Mouse (Mus musculus) left cerebral cortex, adult 11 months (tissue): ENCODE measurements around the gene Morn3.

ENCODE experiments used
- DNase-seq: peaks from one replicate; pipeline ENCODE4 v3.0.0; 2022; ENCODE audit warnings: low spot score

Gene Morn3

GRCm38 (mm10) chr5:123060706-123061401 lies 14.0 kb upstream of the Morn3 start:
- DNase-seq = no peak

DNA sequence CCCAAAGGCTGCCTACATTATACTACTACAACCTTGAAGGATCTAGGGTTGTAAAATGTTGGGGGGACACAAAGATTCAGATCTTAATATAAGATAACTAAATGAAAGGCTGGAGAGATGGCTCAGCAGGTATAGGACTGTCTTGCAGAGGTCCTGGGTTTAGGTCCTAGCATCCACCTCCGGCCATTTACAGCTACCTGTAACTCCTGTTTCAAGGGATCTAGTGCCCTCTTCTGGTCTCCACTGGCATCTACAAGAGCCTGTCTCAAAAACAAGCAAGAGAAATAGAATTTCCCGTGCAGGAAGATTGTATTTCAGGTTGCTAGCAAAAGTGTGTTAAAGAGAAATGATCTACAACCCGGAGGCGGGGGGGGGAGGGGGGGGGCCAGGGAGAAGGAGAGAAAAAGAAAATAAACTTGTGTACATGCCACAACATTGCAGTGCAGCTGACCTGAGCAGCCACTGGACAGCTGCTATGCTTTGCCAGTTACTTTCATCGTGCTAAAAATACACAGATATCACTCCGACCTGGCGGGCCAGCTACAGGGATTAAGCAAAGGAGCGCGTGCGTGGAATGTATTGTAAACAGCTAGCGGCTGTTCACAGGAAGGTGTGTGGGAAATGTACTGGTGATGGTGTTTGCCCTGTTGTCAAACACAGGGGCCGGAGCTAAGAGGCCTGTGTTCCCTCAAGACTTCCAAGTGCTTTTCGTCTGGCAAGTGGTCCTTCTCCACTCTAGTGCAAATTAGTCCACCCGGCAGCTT lies 13.1 kb upstream of the Morn3 start:
- DNase-seq = no peak

GRCm38 (mm10) chr5:123058251-123059102 lies 11.7 kb upstream of the Morn3 start:
- no peak for DNase-seq

- peak; percentile 99 for DNase-seq
These were observed 10.8 kb upstream of the Morn3 start for GRCm38 (mm10) chr5:123057366-123058250.

- no peak for DNase-seq
These were observed 4.9 kb upstream of the Morn3 start for GRCm38 (mm10) chr5:123051736-123052135.

GRCm38 (mm10) chr5:123050918-123051317 lies 4.1 kb upstream of the Morn3 start:
- no peak for DNase-seq

DNA sequence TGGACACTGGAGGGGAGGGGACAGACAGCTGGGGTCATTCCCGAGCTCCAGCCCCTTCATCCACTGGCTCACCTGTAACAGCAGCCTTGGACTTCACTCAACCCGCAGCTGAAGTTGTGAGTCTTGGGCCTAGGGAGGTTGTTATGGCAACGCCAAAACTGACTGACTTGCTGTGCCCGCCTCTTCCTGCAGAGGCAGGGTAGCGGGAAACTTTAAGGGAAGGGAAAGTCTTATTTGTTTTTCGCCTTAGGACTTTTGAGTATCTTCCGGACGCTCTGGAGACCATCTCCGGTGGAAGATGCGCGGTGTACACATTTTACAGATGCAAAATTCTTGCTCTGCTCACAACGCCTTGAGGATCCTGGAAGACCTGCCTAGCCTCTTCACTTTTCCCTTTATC lies 2.5 kb upstream of the Morn3 start:
- DNase-seq = no peak

DNA sequence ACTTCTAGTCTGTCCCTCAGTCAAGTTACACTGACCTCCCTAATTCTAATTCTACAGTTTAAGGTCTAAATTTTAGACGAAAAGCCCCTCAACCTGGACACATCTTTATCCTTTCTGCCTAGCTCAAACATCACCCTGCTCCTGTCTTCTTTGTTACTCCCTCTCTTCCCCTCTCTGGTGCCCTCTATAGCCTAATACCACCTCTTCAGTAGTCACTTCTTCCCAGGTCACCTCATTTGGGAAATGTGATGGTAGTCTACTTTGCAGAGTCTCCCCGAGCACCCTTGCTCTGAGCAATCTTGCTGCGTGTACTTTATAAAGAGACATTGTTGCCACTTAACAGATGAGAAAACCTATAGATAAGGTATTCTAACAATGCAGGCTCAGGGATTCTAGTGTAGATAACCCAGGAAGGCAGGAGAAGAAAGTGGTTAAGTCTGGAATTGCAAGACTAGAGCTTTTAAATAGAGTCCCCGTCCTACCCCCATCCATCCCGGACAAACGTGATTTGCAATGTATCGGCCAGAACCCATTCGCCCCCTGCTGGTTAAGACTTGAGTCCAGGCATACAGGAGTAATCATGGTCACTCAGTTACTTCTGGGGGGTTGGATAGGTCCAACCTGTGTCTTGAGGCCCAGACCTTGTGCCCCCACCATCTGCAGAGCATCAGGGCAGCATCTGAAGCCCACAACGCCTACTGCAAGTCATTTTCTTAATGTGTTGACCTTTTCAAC lies 1.1 kb downstream of the Morn3 start:
- DNase-seq = no peak

GRCm38 (mm10) chr5:123043856-123044255 lies 3.0 kb downstream of the Morn3 start:
- DNase-seq = no peak

GRCm38 (mm10) chr5:123040796-123041195 lies 6.0 kb downstream of the Morn3 start:
- DNase-seq = no peak

GRCm38 (mm10) chr5:123039120-123039752 lies 7.6 kb downstream of the Morn3 start:
- no peak for DNase-seq

DNA sequence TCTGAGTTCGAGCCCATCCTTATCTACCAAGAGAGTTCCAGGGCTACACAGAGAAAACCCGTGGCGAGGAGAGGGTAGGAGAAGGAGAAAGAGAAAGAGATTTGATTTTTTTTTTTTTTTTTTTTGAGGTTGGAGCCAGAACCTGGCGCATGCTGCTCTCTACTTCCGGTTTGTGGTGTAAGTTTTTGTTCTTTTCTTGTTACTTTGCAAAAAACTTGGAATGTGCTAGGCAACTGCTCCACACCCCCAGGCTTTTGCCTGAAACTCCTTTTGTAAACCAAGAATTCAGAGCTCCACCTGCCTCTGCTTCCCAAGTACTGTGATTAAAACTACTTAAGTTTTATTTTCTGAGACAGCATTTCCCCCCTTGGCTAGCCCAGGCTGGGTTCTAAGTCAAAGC lies 8.7 kb downstream of the Morn3 start:
- DNase-seq = no peak

- DNase-seq = no peak
These were observed 11.3 kb downstream of the Morn3 start for GRCm38 (mm10) chr5:123035564-123035963.

DNA sequence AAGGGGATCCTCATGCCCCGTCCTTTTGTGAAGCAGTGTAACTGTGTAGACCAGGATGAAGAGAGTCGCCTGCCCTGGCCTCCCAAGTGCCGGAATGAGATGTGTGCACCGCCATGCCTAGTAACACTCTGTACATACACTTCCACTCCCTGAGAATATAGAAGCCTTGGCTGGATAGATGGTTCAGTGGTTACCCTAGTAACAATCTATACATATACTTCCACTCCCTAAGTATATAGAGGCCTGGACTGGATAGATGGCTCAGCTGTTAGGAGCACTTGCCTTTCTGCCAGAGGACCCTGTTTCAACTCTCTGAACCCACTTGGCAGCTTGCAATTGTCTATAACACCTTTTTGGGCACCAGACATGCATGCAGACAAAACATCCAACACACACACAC lies 11.7 kb downstream of the Morn3 start:
- no peak for DNase-seq

DNA sequence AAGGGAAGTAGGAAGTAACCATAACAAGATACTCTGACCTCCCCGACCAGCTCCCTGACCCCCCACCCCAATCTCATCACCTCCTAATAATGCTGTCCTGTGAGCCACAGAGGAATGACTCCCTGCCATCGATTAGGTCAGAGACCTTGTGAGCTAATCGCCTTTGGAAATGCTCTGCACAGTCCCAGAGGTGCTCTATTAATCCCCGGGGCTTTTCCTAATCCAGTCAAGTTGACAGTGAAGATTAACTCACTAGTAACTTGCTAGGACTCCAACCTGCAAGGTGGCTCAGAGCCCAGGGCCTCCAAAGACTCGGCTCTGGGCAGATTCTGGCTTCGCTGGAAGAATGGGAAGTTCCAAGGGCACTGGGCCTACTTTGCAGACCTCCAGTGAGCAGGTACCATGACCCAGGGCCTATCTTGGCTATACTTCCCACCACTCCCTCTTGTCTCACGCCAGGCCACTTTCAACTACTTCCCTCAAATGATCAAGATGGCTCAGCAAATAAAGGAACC lies 13.1 kb downstream of the Morn3 start:
- no peak for DNase-seq

DNA sequence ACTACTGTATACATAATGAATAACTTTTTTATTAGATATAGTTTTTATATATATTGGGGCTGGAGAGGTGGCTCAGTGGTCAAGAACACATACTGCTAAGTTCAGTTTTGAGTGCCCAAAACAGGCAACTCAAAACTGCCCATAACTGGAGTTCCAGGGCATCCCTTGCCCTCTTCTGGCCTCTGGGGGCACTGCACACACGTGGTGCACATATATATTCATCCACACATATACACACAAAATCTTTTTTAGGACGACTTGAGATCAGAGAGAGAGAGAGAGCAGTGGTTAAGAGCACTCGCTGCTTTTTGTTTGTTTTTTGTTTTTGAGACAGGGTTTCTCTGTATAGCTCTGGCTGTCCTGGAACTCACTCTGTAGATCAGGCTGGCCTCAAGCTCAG lies 15.5 kb downstream of the Morn3 start:
- no peak for DNase-seq

- DNase-seq = no peak
These were observed 17.1 kb downstream of the Morn3 start for GRCm38 (mm10) chr5:123029729-123030128.

DNA sequence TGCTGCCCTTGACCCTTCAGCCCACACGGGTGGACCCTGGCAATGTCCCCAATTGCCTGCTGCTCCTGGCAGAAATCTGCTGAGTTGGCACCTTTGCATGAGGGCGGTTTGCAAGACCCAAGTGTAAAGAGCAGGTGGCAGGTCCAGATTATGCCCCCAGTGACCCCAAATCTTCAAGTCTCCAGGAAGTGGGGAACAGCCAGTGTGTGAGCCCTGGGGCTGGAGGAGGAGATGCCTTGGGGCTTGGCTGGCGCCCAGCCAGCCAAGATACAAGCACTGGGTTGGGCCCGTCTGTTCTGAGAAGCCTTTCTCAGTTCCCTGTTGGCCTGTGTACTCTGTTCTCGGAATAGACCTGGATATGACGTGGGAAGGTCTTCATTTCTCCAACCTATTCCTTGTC lies 19.4 kb downstream of the Morn3 start:
- no peak for DNase-seq

DNA sequence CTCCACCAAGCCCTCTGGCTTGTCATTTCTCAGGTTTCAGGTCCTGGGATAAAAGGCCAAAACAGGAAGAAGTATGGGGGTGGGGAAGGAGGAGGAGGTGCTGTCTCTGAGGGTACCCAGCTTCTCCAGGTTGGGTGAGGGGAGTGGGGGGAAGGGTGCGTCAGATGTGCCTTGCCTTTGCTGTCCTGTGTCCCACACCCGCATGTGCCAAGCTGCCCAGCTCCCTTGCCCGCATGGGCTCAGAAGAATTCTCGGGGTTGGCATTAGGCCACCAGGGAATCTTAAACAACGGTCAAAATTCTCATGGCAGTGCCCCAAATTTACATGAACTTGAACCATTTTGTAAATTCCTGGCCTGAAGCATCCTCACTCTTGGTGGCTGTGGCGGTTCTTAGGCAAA lies 20.4 kb downstream of the Morn3 start:
- no peak for DNase-seq

GRCm38 (mm10) chr5:123024965-123025573 lies 21.7 kb downstream of the Morn3 start:
- no peak for DNase-seq
